Mouse (Mus musculus) bone marrow, adult 2 months (tissue): ENCODE data around the gene Pde8a.

ENCODE experiments used
- CTCF ChIP-seq: fragments of 200-500 bp; IDR thresholded peaks from 2 replicates; pipeline ENCODE4 v1.5.1; 2011; ENCODE audit warnings: low read length, control low read depth; ENCODE audit not compliant: control insufficient read depth, insufficient read depth
- POLR2A ChIP-seq: fragments of 200-500 bp; IDR thresholded peaks from 2 replicates; pipeline ENCODE4 v1.6.1; 2011; ENCODE audit warnings: low read depth, mild to moderate bottlenecking, control low read depth, low read length, borderline replicate concordance; ENCODE audit not compliant: control insufficient read depth

- TF ChIP-seq CTCF: no peak
- no peak for TF ChIP-seq POLR2A
Measured at GRCm38 (mm10) chr7:81253317-81253716, 39.9 kb downstream of the Pde8a start.
